Mouse (Mus musculus) neural tube, embryonic 11.5 days (tissue): ENCODE data around the gene Fcgrt. TPM values are rescaled to one million over a fixed set of nuclear protein-coding genes. Genes with fewer than 3 reads are reported as not detected.
"Not testable (repeated sequence)": the region's sequence is repeated elsewhere in the genome, so short reads cannot be mapped to it uniquely, and the experiment has no call there.

Experiments
- ATAC-seq: fragments of 200-750 bp; cut with Nextera tagmentation; 2 replicates; pipeline ENCODE4 v1.8.0; 2017; ENCODE audit warnings: moderate number of reproducible peaks, mild to moderate bottlenecking, moderate TSS enrichment, moderate library complexity; ENCODE audit not compliant: insufficient read depth, low FRiP score, low TSS enrichment
- DNase-seq: peaks from one replicate; pipeline ENCODE4 v3.0.0-alpha.2; 2015; ENCODE audit warnings: low spot score
- H3K27ac ChIP-seq: fragments of 300-500 bp; sonication (generic); 2 replicates; pipeline ENCODE4 v1.5.1; 2014; ENCODE audit warnings: low read depth, mild to moderate bottlenecking, low read length
- H3K27me3 ChIP-seq: fragments of 300-500 bp; sonication (generic); 2 replicates; pipeline ENCODE4 v1.6.1; 2014; ENCODE audit warnings: mild to moderate bottlenecking, low read length, mixed read lengths; ENCODE audit not compliant: control insufficient read depth, insufficient read depth
- H3K36me3 ChIP-seq: fragments of 300-500 bp; sonication (generic); 2 replicates; pipeline ENCODE4 v1.6.1; 2014; ENCODE audit warnings: mild to moderate bottlenecking, low read length, moderate library complexity, mixed read lengths; ENCODE audit not compliant: control insufficient read depth, insufficient read depth
- H3K4me1 ChIP-seq: fragments of 300-500 bp; sonication (generic); 2 replicates; pipeline ENCODE4 v1.6.1; 2014; ENCODE audit warnings: low read length, mixed read lengths; ENCODE audit not compliant: control insufficient read depth, insufficient read depth
- H3K4me2 ChIP-seq: fragments of 300-500 bp; sonication (generic); 2 replicates; pipeline ENCODE4 v1.6.1; 2014; ENCODE audit warnings: low read depth, mild to moderate bottlenecking, moderate library complexity
- H3K4me3 ChIP-seq: fragments of 300-500 bp; sonication (generic); 2 replicates; pipeline ENCODE4 v1.5.1; 2014; ENCODE audit warnings: low read depth, low read length
- H3K9ac ChIP-seq: fragments of 300-500 bp; sonication (generic); 2 replicates; pipeline ENCODE4 v1.6.1; 2014; ENCODE audit warnings: mild to moderate bottlenecking, low read length
- H3K9me3 ChIP-seq: fragments of 300-500 bp; sonication (generic); 2 replicates; pipeline ENCODE4 v1.6.1; 2016; ENCODE audit warnings: low read length; ENCODE audit not compliant: control insufficient read depth
- WGBS: fragments of 180-500 bp; shearing (Covaris S2); extraction: QIAGEN DNeasy Blood & Tissue Kit; methylation state at CpG from one replicate; pipeline ENCODE4 v1.1.7; 2014; 5-methylcytosine and 5-hydroxymethylcytosine counted together
- polyA plus RNA-seq: library from polyadenylated mRNA; unstranded; fragments of >200 nt; fragmentation: Nextera tagmentation; extraction: Ambion mirVana; gene quantifications from 2 replicates; pipeline ENCODE4 v1.2.1, GENCODE M21; 2014

Gene Fcgrt
- polyA plus RNA-seq, 1 experiment from 2014 or later: 12.8 TPM

- no peaks in the 10 kb centered on the region for H3K27me3 ChIP-seq
- H3K27ac ChIP-seq: no peak overlapping the region
- no peaks in the 10 kb centered on the region for H3K9me3 ChIP-seq
- H3K36me3 ChIP-seq: peaks cover 27% of the 10 kb centered on the region
- H3K4me1 ChIP-seq: peaks cover 11% of the 10 kb centered on the region; the same call in 1 of the 2 replicates
- DNase-seq (no peak), ATAC-seq (no peak)
- H3K4me2 ChIP-seq: no peak overlapping the region
- H3K9ac ChIP-seq: no peak overlapping the region
- WGBS: 87% methylated on average over 5 of the region's 5 CpGs
- 0 out of 2 replicates have a peak overlapping the region, but pooled peaks have one; percentile 6 for H3K4me3 ChIP-seq
These were observed 16.4 kb upstream of the Fcgrt start for GRCm38 (mm10) chr7:45119780-45120709.

DNA sequence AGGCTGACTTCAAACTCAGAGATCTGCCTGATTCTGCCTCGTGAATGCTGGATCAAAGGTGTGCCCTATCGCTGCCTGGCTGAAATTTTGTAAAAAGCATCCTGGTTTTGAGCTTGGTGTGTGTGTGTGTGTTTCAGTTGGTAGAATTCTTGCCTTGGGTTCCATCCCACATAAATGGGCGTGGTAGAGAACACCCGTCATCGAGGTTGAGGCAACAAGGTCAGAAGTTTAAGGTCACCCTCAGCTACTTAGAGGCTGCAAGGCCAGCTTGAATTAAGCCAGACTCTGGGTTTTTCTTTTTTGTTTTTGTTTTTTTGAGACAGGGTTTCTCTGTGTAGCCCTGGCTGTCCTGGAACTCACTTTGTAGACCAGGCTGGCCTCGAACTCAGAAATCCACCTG, 14.7 kb upstream of the Fcgrt start:
- H3K27me3 ChIP-seq: no peaks in the 10 kb centered on the region
- WGBS: 93% methylated on average over 6 of the region's 6 CpGs
- H3K9ac ChIP-seq: no peak overlapping the region
- no peak overlapping the region for H3K4me2 ChIP-seq
- ATAC-seq (no peak), DNase-seq (no peak)
- peaks cover 8% of the 10 kb centered on the region; the same call in 1 of the 2 replicates for H3K4me1 ChIP-seq
- H3K4me3 ChIP-seq: no peak overlapping the region
- no peak overlapping the region for H3K27ac ChIP-seq
- H3K9me3 ChIP-seq: no peaks in the 10 kb centered on the region
- H3K36me3 ChIP-seq: peaks cover 27% of the 10 kb centered on the region

GRCm38 (mm10) chr7:45117566-45117965, 13.9 kb upstream of the Fcgrt start:
- ATAC-seq (no peak), DNase-seq (no peak)
- Histone ChIP-seq H3K36me3 (peaks cover 23% of the 10 kb centered on the region), H3K4me3 (0 out of 2 replicates have a peak overlapping the region, but pooled peaks have one; percentile 5), H3K27ac (no peak overlapping the region), H3K4me2 (no peak overlapping the region), H3K9ac (no peak overlapping the region; the same call in 1 of the 2 replicates), H3K27me3 (no peaks in the 10 kb centered on the region), H3K9me3 (no peaks in the 10 kb centered on the region), H3K4me1 (peaks cover 2% of the 10 kb centered on the region; the same call in 1 of the 2 replicates)
- WGBS: 89% methylated on average over 8 of the region's 8 CpGs

- ATAC-seq: no peak
- Histone ChIP-seq H3K27me3 (no peaks in the 10 kb centered on the region), H3K9ac (no peak overlapping the region), H3K36me3 (peaks cover 2% of the 10 kb centered on the region; the same call in 1 of the 2 replicates), H3K9me3 (no peaks in the 10 kb centered on the region), H3K4me1 (no peaks in the 10 kb centered on the region), H3K27ac (no peak overlapping the region), H3K4me3 (no peak overlapping the region), H3K4me2 (no peak overlapping the region)
- no peak for DNase-seq
- 80% methylated on average over 2 of the region's 2 CpGs for WGBS
These were observed 9.8 kb upstream of the Fcgrt start for GRCm38 (mm10) chr7:45113476-45113875.

GRCm38 (mm10) chr7:45112529-45112928, 8.9 kb upstream of the Fcgrt start:
- no peak for ATAC-seq
- H3K36me3 ChIP-seq: no peaks in the 10 kb centered on the region

DNA sequence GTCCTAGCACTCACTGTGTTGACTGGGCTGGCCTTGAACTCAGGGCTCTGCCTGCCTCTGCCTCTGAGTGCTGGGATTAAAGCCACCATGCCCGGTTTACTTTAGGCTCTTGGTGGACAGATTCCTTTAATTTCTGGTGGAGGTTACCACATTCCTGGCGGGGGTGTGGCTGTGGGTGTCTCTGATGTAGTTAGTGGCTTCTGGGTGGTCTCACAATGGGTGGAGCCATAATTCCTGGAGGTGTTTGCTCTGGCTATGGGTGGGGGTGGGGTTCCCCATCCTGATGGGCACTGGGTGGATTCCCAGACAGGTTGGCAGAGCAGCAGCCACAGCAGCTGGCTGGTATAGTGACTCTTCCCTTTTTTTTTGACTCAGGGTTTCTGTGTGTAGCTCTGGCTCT, 8.3 kb upstream of the Fcgrt start:
- Histone ChIP-seq H3K4me2 (no peak overlapping the region), H3K27ac (no peak overlapping the region), H3K9me3 (no peaks in the 10 kb centered on the region), H3K4me1 (no peaks in the 10 kb centered on the region), H3K4me3 (no peak overlapping the region), H3K9ac (no peak overlapping the region), H3K36me3 (no peaks in the 10 kb centered on the region), H3K27me3 (no peaks in the 10 kb centered on the region)
- DNase-seq (no peak), ATAC-seq (no peak)
- 68% methylated on average over 2 of the region's 2 CpGs for WGBS

More at GRCm38 (mm10) chr7:45112529-45112928, 8.9 kb upstream of the Fcgrt start:
- H3K27me3 ChIP-seq: no peaks in the 10 kb centered on the region
- H3K4me3 ChIP-seq: no peak overlapping the region
- no peak for DNase-seq
- no peak overlapping the region for H3K4me2 ChIP-seq
- H3K27ac ChIP-seq: no peak overlapping the region
- no peaks in the 10 kb centered on the region for H3K4me1 ChIP-seq
- 75% methylated on average over 3 of the region's 3 CpGs for WGBS
- no peak overlapping the region for H3K9ac ChIP-seq
- H3K9me3 ChIP-seq: no peaks in the 10 kb centered on the region

DNA sequence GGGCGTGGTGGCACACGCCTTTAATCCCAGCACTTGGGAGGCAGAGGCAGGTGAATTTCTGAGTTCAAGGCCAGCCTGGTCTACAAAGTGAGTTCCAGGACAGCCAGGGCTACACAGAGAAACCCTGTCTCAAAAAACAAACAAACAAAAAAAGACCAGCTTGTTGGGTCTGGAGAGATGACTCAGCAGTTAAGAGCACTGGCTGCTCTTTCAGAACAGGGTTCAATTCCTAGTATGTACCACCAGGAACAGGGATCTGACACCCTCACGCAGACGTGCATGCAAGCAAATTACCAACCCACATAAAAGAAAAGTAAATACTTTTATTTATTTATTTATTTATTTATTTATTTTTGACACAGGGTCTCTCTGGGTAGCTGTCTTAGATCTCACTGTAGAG, 6.4 kb upstream of the Fcgrt start:
- ATAC-seq, H3K4me1 ChIP-seq, H3K36me3 ChIP-seq, H3K9me3 ChIP-seq, H3K4me3 ChIP-seq, H3K4me2 ChIP-seq, H3K27ac ChIP-seq, H3K27me3 ChIP-seq, H3K9ac ChIP-seq, DNase-seq: not testable (repeated sequence)
- WGBS: 92% methylated on average over 4 of the region's 4 CpGs

GRCm38 (mm10) chr7:45107052-45107645, 3.5 kb upstream of the Fcgrt start:
- DNase-seq: no peak

More at GRCm38 (mm10) chr7:45107052-45107645, 3.5 kb upstream of the Fcgrt start:
- Histone ChIP-seq H3K9ac (no peak overlapping the region), H3K4me3 (no peak overlapping the region), H3K27me3 (no peaks in the 10 kb centered on the region), H3K27ac (no peak overlapping the region), H3K4me2 (no peak overlapping the region), H3K4me1 (peaks cover 3% of the 10 kb centered on the region; the same call in 1 of the 2 replicates), H3K9me3 (no peaks in the 10 kb centered on the region), H3K36me3 (no peaks in the 10 kb centered on the region)
- no peak for ATAC-seq
- 57% methylated on average over 5 of the region's 5 CpGs for WGBS
